Mouse (Mus musculus): ENCODE measurements at regions not wholly inside any gene's neighbourhood (a gene's known extent, or its start where the extent isn't known, plus 50 kb on each side); places are given as distances from the start of the nearest gene placed in this dataset.
A peak's percentile ranks its signal among the peaks of the same experiment; 100 is the strongest.

DNA sequence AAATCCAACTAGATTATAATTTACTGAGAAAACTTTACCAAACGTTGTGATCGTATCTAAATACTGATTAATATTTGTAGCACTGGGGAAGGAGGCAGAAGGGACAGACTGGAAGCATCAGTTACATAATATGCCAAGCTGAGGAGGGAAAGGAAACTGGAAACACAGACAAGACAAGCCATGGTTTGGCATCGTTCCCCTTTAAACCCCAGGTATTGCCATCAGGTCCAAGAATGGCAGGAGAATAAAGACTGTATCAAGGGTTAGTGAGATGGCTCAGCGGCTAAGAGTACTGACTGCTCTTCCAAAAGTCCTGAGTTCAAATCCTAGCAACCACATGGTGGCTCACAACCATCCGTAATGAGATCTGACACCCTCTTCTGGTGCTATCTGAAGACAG lies 92.1 kb downstream of the Gm21962 start:
- Histone ChIP-seq H3K9ac (ENCODE audit: low read depth, low read length, severe bottlenecking) (no peak overlapping the region), H3K27ac (replicated peaks; ENCODE audit: low read depth, low read length) (no peak overlapping the region), H3K4me2 (replicated peaks; ENCODE audit: low read depth, low read length, severe bottlenecking) (no peak overlapping the region), H3K4me3 (replicated peaks; ENCODE audit: low read length) (no peak overlapping the region), H3K4me1 (ENCODE audit: control insufficient read depth, insufficient read depth, low read length) (no peaks in the 10 kb centered on the region), H3K27me3 (ENCODE audit: control insufficient read depth, insufficient read depth, low read length) (no peaks in the 10 kb centered on the region), H3K36me3 (ENCODE audit: control insufficient read depth, insufficient read depth, low read length) (no peaks in the 10 kb centered on the region), H3K9me3 (ENCODE audit: control insufficient read depth, low read length) (no peaks in the 10 kb centered on the region)
- ATAC-seq (ENCODE audit: low FRiP score, low read depth), result no peak
- WGBS, result 84% methylated on average over 5 of the region's 5 CpGs
- no peak for TF ChIP-seq POLR2A (IDR thresholded peaks at IDR 0.05; ENCODE audit: borderline replicate concordance, extremely low read depth, insufficient read depth, insufficient read length)
- no peak for DNase-seq (ENCODE audit: low spot score)

GRCm38 (mm10) chr3:137768627-137769026 lies 95.7 kb upstream of the H2afz start:
- Histone ChIP-seq H3K27ac (replicated peaks; ENCODE audit: low read depth, low read length) (no peak overlapping the region), H3K36me3 (ENCODE audit: control insufficient read depth, insufficient read depth, low read length) (no peaks in the 10 kb centered on the region), H3K9me3 (ENCODE audit: control insufficient read depth, low read length) (no peaks in the 10 kb centered on the region), H3K27me3 (ENCODE audit: control insufficient read depth, insufficient read depth, low read length) (no peaks in the 10 kb centered on the region), H3K4me3 (replicated peaks; ENCODE audit: low read length) (no peak overlapping the region), H3K4me2 (replicated peaks; ENCODE audit: low read depth, low read length, severe bottlenecking) (no peak overlapping the region), H3K9ac (ENCODE audit: low read depth, low read length, severe bottlenecking) (no peak overlapping the region), H3K4me1 (ENCODE audit: control insufficient read depth, insufficient read depth, low read length) (no peaks in the 10 kb centered on the region)
- WGBS, result 86% methylated on average over 4 of the region's 4 CpGs
- no peak for ATAC-seq (ENCODE audit: low FRiP score, low read depth)
- no peak for DNase-seq (ENCODE audit: low spot score)
- TF ChIP-seq POLR2A (IDR thresholded peaks at IDR 0.05; ENCODE audit: borderline replicate concordance, extremely low read depth, insufficient read depth, insufficient read length), result no peak

GRCm38 (mm10) chr3:137775076-137775849 lies 89.0 kb upstream of the H2afz start:
- no peak for DNase-seq (ENCODE audit: low spot score)

DNA sequence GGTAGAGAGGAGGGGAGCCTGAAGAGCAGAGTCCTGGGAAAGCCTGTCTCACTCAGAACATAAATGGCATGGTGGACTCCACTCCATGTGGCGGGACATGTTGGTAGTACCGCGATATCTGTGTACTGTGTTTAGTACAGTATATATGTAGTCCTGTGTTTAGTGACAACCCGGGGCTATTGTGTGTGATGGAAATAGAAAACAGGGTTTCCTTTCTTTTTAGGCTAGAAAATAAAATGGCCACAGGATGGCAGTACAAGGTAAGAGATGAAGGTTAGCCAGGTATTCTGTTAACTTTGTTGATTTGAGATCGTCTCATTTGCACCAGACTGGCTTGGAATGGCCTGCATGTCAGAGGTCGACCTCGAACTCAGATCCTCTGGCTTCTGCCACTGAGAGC lies 86.2 kb upstream of the H2afz start:
- Histone ChIP-seq H3K27ac (replicated peaks; ENCODE audit: low read depth, low read length) (no peak overlapping the region), H3K4me3 (replicated peaks; ENCODE audit: low read length) (no peak overlapping the region), H3K9ac (ENCODE audit: low read depth, low read length, severe bottlenecking) (0 out of 2 replicates have a peak overlapping the region, but pooled peaks have one; percentile 26), H3K4me2 (replicated peaks; ENCODE audit: low read depth, low read length, severe bottlenecking) (no peak overlapping the region), H3K4me1 (ENCODE audit: control insufficient read depth, insufficient read depth, low read length) (no peaks in the 10 kb centered on the region), H3K27me3 (ENCODE audit: control insufficient read depth, insufficient read depth, low read length) (0 out of 2 replicates have a peak, but pooled peaks cover 12% of the 10 kb centered on the region), H3K9me3 (ENCODE audit: control insufficient read depth, low read length) (no peaks in the 10 kb centered on the region), H3K36me3 (ENCODE audit: control insufficient read depth, insufficient read depth, low read length) (no peaks in the 10 kb centered on the region)
- ATAC-seq (ENCODE audit: low FRiP score, low read depth), result peak; percentile 39; the same call in 1 of the 2 replicates
- DNase-seq (ENCODE audit: low spot score), result peak; percentile 57
- TF ChIP-seq POLR2A (IDR thresholded peaks at IDR 0.05; ENCODE audit: borderline replicate concordance, extremely low read depth, insufficient read depth, insufficient read length), result no peak
- 33% methylated on average over 7 of the region's 7 CpGs for WGBS

More at GRCm38 (mm10) chr3:137775076-137775849, 89.0 kb upstream of the H2afz start:
- H3K4me2 ChIP-seq (replicated peaks; ENCODE audit: low read depth, low read length, severe bottlenecking), result no peak overlapping the region
- H3K27ac ChIP-seq (replicated peaks; ENCODE audit: low read depth, low read length), result no peak overlapping the region
- no peaks in the 10 kb centered on the region for H3K4me1 ChIP-seq (ENCODE audit: control insufficient read depth, insufficient read depth, low read length)
- H3K36me3 ChIP-seq (ENCODE audit: control insufficient read depth, insufficient read depth, low read length), result no peaks in the 10 kb centered on the region
- 0 out of 2 replicates have a peak, but pooled peaks cover 12% of the 10 kb centered on the region for H3K27me3 ChIP-seq (ENCODE audit: control insufficient read depth, insufficient read depth, low read length)
- WGBS, result 75% methylated on average over 6 of the region's 6 CpGs
- no peak overlapping the region for H3K9ac ChIP-seq (ENCODE audit: low read depth, low read length, severe bottlenecking)
- TF ChIP-seq POLR2A (IDR thresholded peaks at IDR 0.05; ENCODE audit: borderline replicate concordance, extremely low read depth, insufficient read depth, insufficient read length), result no peak
- no peak for ATAC-seq (ENCODE audit: low FRiP score, low read depth)
- no peaks in the 10 kb centered on the region for H3K9me3 ChIP-seq (ENCODE audit: control insufficient read depth, low read length)
- H3K4me3 ChIP-seq (replicated peaks; ENCODE audit: low read length), result no peak overlapping the region

DNA sequence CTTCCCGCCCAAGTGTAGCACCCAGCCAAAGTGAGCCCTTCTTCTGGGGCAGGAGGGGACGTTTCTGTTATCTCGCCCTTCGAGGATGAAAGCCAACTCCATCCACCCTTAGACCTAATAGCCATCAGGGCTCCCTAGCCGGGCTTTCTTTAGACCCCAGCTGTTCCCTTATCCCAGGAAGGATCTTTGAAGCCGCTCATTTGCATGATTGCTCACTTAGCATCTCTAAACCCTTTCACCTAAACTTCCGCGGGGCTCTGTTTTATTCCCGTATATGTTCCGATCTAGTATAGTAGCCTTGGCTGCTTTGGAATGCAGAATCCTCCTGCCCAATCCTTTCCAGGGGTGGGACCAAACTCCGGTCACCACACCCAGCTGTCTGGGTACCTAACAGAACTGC lies 84.3 kb upstream of the H2afz start:
- 0 out of 2 replicates have a peak, but pooled peaks cover 12% of the 10 kb centered on the region for H3K27me3 ChIP-seq (ENCODE audit: control insufficient read depth, insufficient read depth, low read length)
- 4% methylated on average over 11 of the region's 11 CpGs for WGBS
- H3K9ac ChIP-seq (ENCODE audit: low read depth, low read length, severe bottlenecking), result no peak overlapping the region
- DNase-seq (ENCODE audit: low spot score), result no peak
- peak overlapping the region; percentile 10 for H3K4me2 ChIP-seq (replicated peaks; ENCODE audit: low read depth, low read length, severe bottlenecking)
- H3K36me3 ChIP-seq (ENCODE audit: control insufficient read depth, insufficient read depth, low read length), result no peaks in the 10 kb centered on the region
- no peak overlapping the region for H3K27ac ChIP-seq (replicated peaks; ENCODE audit: low read depth, low read length)
- no peak for TF ChIP-seq POLR2A (IDR thresholded peaks at IDR 0.05; ENCODE audit: borderline replicate concordance, extremely low read depth, insufficient read depth, insufficient read length)
- H3K4me3 ChIP-seq (replicated peaks; ENCODE audit: low read length), result no peak overlapping the region
- H3K4me1 ChIP-seq (ENCODE audit: control insufficient read depth, insufficient read depth, low read length), result no peaks in the 10 kb centered on the region
- H3K9me3 ChIP-seq (ENCODE audit: control insufficient read depth, low read length), result no peaks in the 10 kb centered on the region
- no peak for ATAC-seq (ENCODE audit: low FRiP score, low read depth)
